Mouse (Mus musculus) neural tube, embryonic 13.5 days (tissue): ENCODE measurements around the gene Zbtb1. TPM values are rescaled to one million over a fixed set of nuclear protein-coding genes. Genes with fewer than 3 reads are reported as not detected.

Experiments used
- polyA plus RNA-seq: library from polyadenylated mRNA; unstranded; fragments of >200 nt; fragmentation: Nextera tagmentation; extraction: Ambion mirVana; gene quantifications from 2 replicates; pipeline ENCODE4 v1.2.1, GENCODE M21; 2015

Zbtb1 gene
- polyA plus RNA-seq, 1 experiment from 2014 or later = 4.7 TPM

Other genes starting within 250 kb of the Zbtb1 start
- gene Esr2, start 193.0 kb upstream of the Zbtb1 start, polyA plus RNA-seq = 0.10 and 0.27 TPM in 2 replicates
- gene Tex21, start 123.5 kb upstream of the Zbtb1 start, polyA plus RNA-seq = not detected in 2 replicates
- 23.1 and 25.5 TPM in 2 replicates for gene Mthfd1, start 115.0 kb upstream of the Zbtb1 start, polyA plus RNA-seq
- gene Akap5, start 45.4 kb upstream of the Zbtb1 start, polyA plus RNA-seq = 7.4 and 7.6 TPM in 2 replicates
- gene Zbtb25, start 664 bp upstream of the Zbtb1 start, polyA plus RNA-seq = 15.6 and 18.2 TPM in 2 replicates
- gene Hspa2, start 33.9 kb downstream of the Zbtb1 start, polyA plus RNA-seq = 4.6 and 6.1 TPM in 2 replicates
- gene Ppp1r36, start 47.3 kb downstream of the Zbtb1 start, polyA plus RNA-seq = 0.17 and 1.2 TPM in 2 replicates
- 1.7 and 2.8 TPM in 2 replicates for gene Plekhg3, start 160.6 kb downstream of the Zbtb1 start, polyA plus RNA-seq